Mouse (Mus musculus): ENCODE data around the gene Nwd1. TPM values are rescaled to one million over a fixed set of nuclear protein-coding genes. Genes with fewer than 3 reads are reported as not detected.
"Not testable (repeated sequence)": the region's sequence is repeated elsewhere in the genome, so short reads cannot be mapped to it uniquely, and the experiment has no call there.

The Nwd1 gene
- total and polyA plus RNA-seq, 2 experiments from 2014 or later: 2.6 to 36.3 TPM

GRCm38 (mm10) chr8:72680133-72680532 lies 33.6 kb downstream of the Nwd1 start:
- Histone ChIP-seq H3K4me3 (ENCODE audit: low read depth, low read length) (no peak overlapping the region), H3K9ac (replicated peaks; ENCODE audit: low read length, poor library complexity, severe bottlenecking) (no peak overlapping the region), H3K4me1 (ENCODE audit: insufficient read depth, low read length) (no peaks in the 10 kb centered on the region), H3K27ac (ENCODE audit: low read depth, low read length) (no peak overlapping the region), H3K9me3 (ENCODE audit: low read length) (no peaks in the 10 kb centered on the region), H3K36me3 (ENCODE audit: insufficient read depth, low read length) (no peaks in the 10 kb centered on the region), H3K27me3 (ENCODE audit: insufficient read depth, low read length) (no peaks in the 10 kb centered on the region), H3K4me2 (ENCODE audit: low read depth, low read length, poor library complexity, severe bottlenecking) (no peak overlapping the region)
- ATAC-seq (ENCODE audit: low FRiP score): no peak
- DNase-seq (ENCODE audit: low spot score): peak; percentile 74
- 7% methylated on average over 3 of the region's 3 CpGs for WGBS
- peak; percentile 82 for TF ChIP-seq CTCF (IDR thresholded peaks at IDR 0.05)

GRCm38 (mm10) chr8:72682051-72682687 lies 35.7 kb downstream of the Nwd1 start:
- Histone ChIP-seq H3K36me3 (ENCODE audit: insufficient read depth, low read length) (no peaks in the 10 kb centered on the region), H3K27me3 (ENCODE audit: insufficient read depth, low read length) (no peaks in the 10 kb centered on the region), H3K27ac (ENCODE audit: low read depth, low read length) (no peak overlapping the region), H3K4me2 (ENCODE audit: low read depth, low read length, poor library complexity, severe bottlenecking) (no peak overlapping the region), H3K9me3 (ENCODE audit: low read length) (no peaks in the 10 kb centered on the region), H3K4me1 (ENCODE audit: insufficient read depth, low read length) (no peaks in the 10 kb centered on the region), H3K4me3 (ENCODE audit: low read depth, low read length) (no peak overlapping the region), H3K9ac (replicated peaks; ENCODE audit: low read length, poor library complexity, severe bottlenecking) (no peak overlapping the region)
- TF ChIP-seq CTCF (IDR thresholded peaks at IDR 0.05): no peak
- DNase-seq (ENCODE audit: low spot score): no peak
- 84% methylated on average over 4 of the region's 4 CpGs for WGBS
- ATAC-seq (ENCODE audit: low FRiP score): no peak

DNA sequence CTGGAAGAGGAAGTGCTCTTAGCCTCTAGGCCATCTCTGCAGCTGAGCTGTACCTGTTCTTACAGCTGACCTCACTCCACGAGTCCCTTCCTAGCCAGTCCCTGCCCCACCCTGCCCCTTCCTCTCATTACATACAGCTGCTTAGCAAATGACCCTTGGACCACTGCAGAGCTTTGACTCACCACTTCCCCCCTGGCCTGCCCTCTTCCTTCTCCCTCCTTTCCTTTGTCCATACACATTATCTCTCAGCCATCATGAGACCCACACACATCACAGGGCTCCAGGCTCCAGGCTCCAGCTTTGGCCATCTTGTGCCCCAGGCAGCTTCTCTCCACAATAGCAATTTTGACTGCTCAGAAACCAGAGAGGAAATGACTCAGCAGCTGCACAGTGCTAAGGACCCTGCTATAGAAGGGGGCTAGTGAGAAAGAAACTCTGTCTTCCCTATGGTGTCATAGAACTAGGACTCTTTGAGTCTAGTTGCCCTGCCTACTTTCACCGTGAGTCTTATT lies 36.6 kb downstream of the Nwd1 start:
- Histone ChIP-seq H3K36me3 (ENCODE audit: insufficient read depth, low read length) (no peaks in the 10 kb centered on the region), H3K4me3 (ENCODE audit: low read depth, low read length) (no peak overlapping the region), H3K4me2 (ENCODE audit: low read depth, low read length, poor library complexity, severe bottlenecking) (no peak overlapping the region), H3K9ac (replicated peaks; ENCODE audit: low read length, poor library complexity, severe bottlenecking) (no peak overlapping the region), H3K4me1 (ENCODE audit: insufficient read depth, low read length) (no peaks in the 10 kb centered on the region), H3K27ac (ENCODE audit: low read depth, low read length) (no peak overlapping the region), H3K27me3 (ENCODE audit: insufficient read depth, low read length) (no peaks in the 10 kb centered on the region), H3K9me3 (ENCODE audit: low read length) (no peaks in the 10 kb centered on the region)
- DNase-seq (ENCODE audit: low spot score) (no peak), ATAC-seq (ENCODE audit: low FRiP score) (no peak)
- WGBS: 66% methylated on average over 2 of the region's 2 CpGs
- TF ChIP-seq CTCF (IDR thresholded peaks at IDR 0.05): no peak

DNA sequence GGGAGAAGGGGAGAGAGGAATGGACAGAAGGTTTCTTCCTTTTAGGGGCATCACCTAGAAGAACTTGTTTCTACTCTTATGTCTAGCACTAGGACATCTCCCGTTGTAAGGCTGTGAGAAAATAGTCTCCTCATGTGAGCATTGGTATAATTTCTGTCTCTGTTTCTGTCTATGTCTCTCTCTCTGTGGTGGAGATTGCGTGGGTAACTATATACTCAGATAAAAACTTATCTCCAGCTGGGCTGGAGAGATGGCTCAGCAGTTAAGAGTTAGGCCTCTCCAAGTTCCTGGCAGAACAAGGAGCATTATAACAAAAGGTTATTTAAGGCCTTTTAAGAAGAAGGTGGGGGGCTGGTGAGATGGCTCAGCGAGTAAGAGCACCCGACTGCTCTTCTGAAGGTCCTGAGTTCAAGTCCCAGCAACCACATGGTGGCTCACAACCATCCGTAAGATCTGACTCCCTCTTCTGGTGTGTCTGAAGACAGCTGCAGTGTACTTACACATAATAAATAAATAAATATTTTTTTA lies 37.1 kb downstream of the Nwd1 start:
- not testable (repeated sequence) for ATAC-seq (ENCODE audit: low FRiP score)
- WGBS: 89% methylated on average over 5 of the region's 5 CpGs

GRCm38 (mm10) chr8:72698349-72698926 lies 51.9 kb downstream of the Nwd1 start:
- no peak overlapping the region for H3K4me2 ChIP-seq (ENCODE audit: low read depth, low read length, poor library complexity, severe bottlenecking)
- H3K27ac ChIP-seq (ENCODE audit: low read depth, low read length): no peak overlapping the region
- no peaks in the 10 kb centered on the region for H3K4me1 ChIP-seq (ENCODE audit: insufficient read depth, low read length)
- no peak overlapping the region for H3K9ac ChIP-seq (replicated peaks; ENCODE audit: low read length, poor library complexity, severe bottlenecking)
- WGBS: 99% methylated on average over 2 of the region's 2 CpGs
- no peak for DNase-seq (ENCODE audit: low spot score)
- no peaks in the 10 kb centered on the region for H3K27me3 ChIP-seq (ENCODE audit: insufficient read depth, low read length)
- no peaks in the 10 kb centered on the region for H3K36me3 ChIP-seq (ENCODE audit: insufficient read depth, low read length)
- H3K9me3 ChIP-seq (ENCODE audit: low read length): no peaks in the 10 kb centered on the region
- no peak for TF ChIP-seq CTCF (IDR thresholded peaks at IDR 0.05)
- no peak overlapping the region for H3K4me3 ChIP-seq (ENCODE audit: low read depth, low read length)
- ATAC-seq (ENCODE audit: low FRiP score): peak; percentile 43

More for the DNA sequence above, 37.1 kb downstream of the Nwd1 start:
- not testable (repeated sequence) for H3K27me3 ChIP-seq (ENCODE audit: insufficient read depth, low read length); H3K4me3 ChIP-seq (ENCODE audit: low read depth, low read length); H3K27ac ChIP-seq (ENCODE audit: low read depth, low read length); H3K4me2 ChIP-seq (ENCODE audit: low read depth, low read length, poor library complexity, severe bottlenecking); DNase-seq (ENCODE audit: low spot score); H3K4me1 ChIP-seq (ENCODE audit: insufficient read depth, low read length); H3K9me3 ChIP-seq (ENCODE audit: low read length); H3K9ac ChIP-seq (replicated peaks; ENCODE audit: low read length, poor library complexity, severe bottlenecking); H3K36me3 ChIP-seq (ENCODE audit: insufficient read depth, low read length)

GRCm38 (mm10) chr8:72712569-72712968 lies 66.1 kb downstream of the Nwd1 start:
- no peak for TF ChIP-seq CTCF (IDR thresholded peaks at IDR 0.05)
- H3K4me3 ChIP-seq (ENCODE audit: low read depth, low read length): no peak overlapping the region
- WGBS: 24% methylated on average over 6 of the region's 6 CpGs
- H3K27me3 ChIP-seq (ENCODE audit: insufficient read depth, low read length): no peaks in the 10 kb centered on the region
- no peak overlapping the region for H3K4me2 ChIP-seq (ENCODE audit: low read depth, low read length, poor library complexity, severe bottlenecking)
- H3K9ac ChIP-seq (replicated peaks; ENCODE audit: low read length, poor library complexity, severe bottlenecking): no peak overlapping the region
- H3K36me3 ChIP-seq (ENCODE audit: insufficient read depth, low read length): no peaks in the 10 kb centered on the region
- no peak overlapping the region for H3K27ac ChIP-seq (ENCODE audit: low read depth, low read length)
- H3K9me3 ChIP-seq (ENCODE audit: low read length): no peaks in the 10 kb centered on the region
- DNase-seq (ENCODE audit: low spot score) (no peak), ATAC-seq (ENCODE audit: low FRiP score) (no peak)
- H3K4me1 ChIP-seq (ENCODE audit: insufficient read depth, low read length): no peaks in the 10 kb centered on the region
